In the genomic region with DNA sequence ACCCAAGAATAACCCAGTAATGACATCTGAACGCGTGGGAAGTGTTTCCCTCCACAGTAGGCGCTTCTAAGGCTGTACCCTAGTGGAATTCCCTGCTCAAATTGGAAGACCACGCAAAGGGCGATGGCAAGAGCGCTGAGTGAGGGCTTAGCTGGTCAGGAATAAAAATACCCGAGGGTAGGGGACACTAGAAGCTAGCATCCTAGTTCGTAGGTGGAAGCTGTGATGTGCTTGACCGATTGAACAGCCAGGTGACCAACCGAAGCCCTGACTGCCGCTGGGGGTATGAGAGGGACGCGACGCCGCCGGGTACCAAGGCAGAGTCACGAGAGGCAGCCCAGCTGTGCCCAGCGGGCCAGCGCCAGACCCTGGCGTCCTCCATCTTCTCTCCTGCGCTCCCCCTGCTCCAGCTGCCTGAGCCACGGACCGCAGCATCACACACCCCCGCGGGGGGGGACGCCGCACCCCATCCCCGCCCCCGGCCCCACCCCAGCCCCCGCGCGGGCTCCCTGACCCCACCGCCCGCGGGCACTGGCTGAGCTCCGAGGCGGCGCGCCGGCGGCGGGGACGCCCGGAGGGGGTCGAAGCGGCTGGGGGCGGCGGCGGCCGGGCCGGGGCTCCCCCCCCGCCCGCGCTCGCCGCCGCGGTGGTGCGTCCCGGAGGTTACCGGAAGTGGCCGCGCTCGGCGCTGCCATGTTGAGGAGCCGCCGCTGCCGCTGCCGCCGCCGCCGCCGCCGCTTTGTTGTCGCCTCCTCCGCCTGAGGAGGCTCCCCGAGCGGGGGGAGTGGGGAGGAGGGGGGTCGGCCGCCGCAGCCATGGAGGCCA, we compare ENCODE assay signal across 8 mouse cellular contexts. TPM values are rescaled to one million over a fixed set of nuclear protein-coding genes. Genes with fewer than 3 reads are reported as not detected.
DNase-seq lines count a peak whose midpoint lies in the region; ATAC-seq and TF ChIP-seq lines count a peak whose summit lies in the region.

A gene (plus strand): TSS at position 694 of the 825 bp plus-strand sequence.

- H3K9ac ChIP-seq in embryonic facial prominence, embryonic 12.5 days: peak within 1 kb of the TSS; percentile 99
- peak within 1 kb of the TSS; percentile 98 for H3K9ac ChIP-seq in limb, embryonic 12.5 days (replicated peaks)
- H3K9ac ChIP-seq in midbrain, embryonic 13.5 days (replicated peaks): peak within 1 kb of the TSS; percentile 98

- peaks cover 33% of the 10 kb centered on the region for H3K4me1 ChIP-seq in embryonic facial prominence, embryonic 12.5 days
- H3K4me1 ChIP-seq in limb, embryonic 12.5 days (replicated peaks): peaks cover 31% of the 10 kb centered on the region
- peaks cover 46% of the 10 kb centered on the region for H3K4me1 ChIP-seq in midbrain, embryonic 13.5 days (replicated peaks)
- peaks cover 4% of the 10 kb centered on the region; the same call in 1 of the 2 replicates for H3K4me1 ChIP-seq in small intestine, adult 2 months (ENCODE audit: control insufficient read depth, insufficient read depth, insufficient read length, low read length)

- H3K27me3 ChIP-seq in embryonic facial prominence, embryonic 12.5 days: no peaks in the 10 kb centered on the region
- no peaks in the 10 kb centered on the region for H3K27me3 ChIP-seq in limb, embryonic 12.5 days
- H3K27me3 ChIP-seq in midbrain, embryonic 13.5 days: no peaks in the 10 kb centered on the region
- no peaks in the 10 kb centered on the region for H3K27me3 ChIP-seq in small intestine, adult 2 months (ENCODE audit: control insufficient read depth, insufficient read depth, low read length)

- no peaks in the 10 kb centered on the region for H3K9me3 ChIP-seq in embryonic facial prominence, embryonic 12.5 days
- no peaks in the 10 kb centered on the region for H3K9me3 ChIP-seq in limb, embryonic 12.5 days
- H3K9me3 ChIP-seq in midbrain, embryonic 13.5 days: no peaks in the 10 kb centered on the region

- DNase-seq in 3134 (ENCODE audit: extremely low read depth, insufficient read length, low spot score): peak; percentile 82
- peak; percentile 81 for DNase-seq in adrenal gland, postnatal 25 days
- DNase-seq in heart, adult 11 months: peak; percentile 99
- DNase-seq in kidney, adult 11 months: peak; percentile 73

- H3K27ac ChIP-seq in embryonic facial prominence, embryonic 12.5 days: peak within 1 kb of the TSS; percentile 99
- peak within 1 kb of the TSS; percentile 98 for H3K27ac ChIP-seq in limb, embryonic 12.5 days
- H3K27ac ChIP-seq in midbrain, embryonic 13.5 days: peak within 1 kb of the TSS; percentile 99
- peak within 1 kb of the TSS; percentile 80 for H3K27ac ChIP-seq in small intestine, adult 2 months (ENCODE audit: insufficient read depth, low read depth, low read length)

- peak; percentile 77 for TF ChIP-seq POLR2A in small intestine, adult 2 months (IDR thresholded peaks at IDR 0.05; ENCODE audit: low read depth, low read length)

- H3K36me3 ChIP-seq in embryonic facial prominence, embryonic 12.5 days: no peaks in the 10 kb centered on the region
- no peaks in the 10 kb centered on the region for H3K36me3 ChIP-seq in limb, embryonic 12.5 days
- H3K36me3 ChIP-seq in midbrain, embryonic 13.5 days: 0 out of 2 replicates have a peak, but pooled peaks cover under 1% of the 10 kb centered on the region
- no peaks in the 10 kb centered on the region for H3K36me3 ChIP-seq in small intestine, adult 2 months (ENCODE audit: control insufficient read depth, insufficient read depth, low read length)

- H3K4me3 ChIP-seq in embryonic facial prominence, embryonic 12.5 days: peak within 1 kb of the TSS; percentile 98
- peak within 1 kb of the TSS; percentile 97 for H3K4me3 ChIP-seq in limb, embryonic 12.5 days (replicated peaks)
- peak within 1 kb of the TSS; percentile 99 for H3K4me3 ChIP-seq in midbrain, embryonic 13.5 days (replicated peaks)
- peak within 1 kb of the TSS; percentile 96 for H3K4me3 ChIP-seq in small intestine, adult 2 months (ENCODE audit: low read depth, low read length)

- H3K4me2 ChIP-seq in embryonic facial prominence, embryonic 12.5 days (replicated peaks): peak within 1 kb of the TSS; percentile 73
- H3K4me2 ChIP-seq in limb, embryonic 12.5 days: peak within 1 kb of the TSS; percentile 78
- peak within 1 kb of the TSS; percentile 80 for H3K4me2 ChIP-seq in midbrain, embryonic 13.5 days (replicated peaks)

- under 1% methylated on average over 59 of the region's 81 CpGs for WGBS in embryonic facial prominence, embryonic 12.5 days
- WGBS in limb, embryonic 12.5 days: under 1% methylated on average over 40 of the region's 81 CpGs
- 1% methylated on average over 59 of the region's 81 CpGs for WGBS in midbrain, embryonic 13.5 days
- 1% methylated on average over 54 of the region's 81 CpGs for WGBS in small intestine, adult 2 months

- no peak for TF ChIP-seq CTCF in small intestine, adult 2 months (IDR thresholded peaks at IDR 0.05; ENCODE audit: extremely low read depth, insufficient read length, insufficient replicate concordance, low read depth, low read length)

- peak; percentile 83 for ATAC-seq in embryonic facial prominence, embryonic 12.5 days (ENCODE audit: insufficient number of reproducible peaks, insufficient read depth, low FRiP score, low TSS enrichment)
- peak; percentile 86 for ATAC-seq in limb, embryonic 12.5 days (ENCODE audit: insufficient number of reproducible peaks, insufficient read depth, low FRiP score, low TSS enrichment, low read depth)
- peak; percentile 95 for ATAC-seq in midbrain, embryonic 13.5 days

RNA-seq across cellular contexts. Expression of the gene that starts here (rescaled TPM):
- 45.8 and 51.8 TPM in 2 replicates for total RNA-seq in adrenal gland, postnatal 25 days (2021)
- 59.0 and 59.8 TPM in 2 replicates for polyA plus RNA-seq in embryonic facial prominence, embryonic 12.5 days (2016; fragmentation: Nextera tagmentation; extraction: Ambion mirVana)
- 56.0 and 65.8 TPM in 2 replicates for polyA plus RNA-seq in limb, embryonic 12.5 days (2016; fragmentation: Nextera tagmentation; extraction: Ambion mirVana)
- 67.2 and 70.1 TPM in 2 replicates for polyA plus RNA-seq in midbrain, embryonic 13.5 days (2015; fragmentation: Nextera tagmentation; extraction: Ambion mirVana)
- 6.1 and 10.6 TPM in 2 replicates for polyA plus RNA-seq in small intestine, adult 2 months (2012; rRNA removed)

Comparison
In these comparisons a context has a peak if more than half of its experiments do, and no peak if none do; other contexts are left out.
1. Peak in every context shown above with its lines: DNase-seq, ATAC-seq, H3K4me3 ChIP-seq and H3K27ac ChIP-seq.